Mouse (Mus musculus) frontal cortex, adult (tissue): ENCODE results near the gene Sorl1.

Experiments
- ATAC-seq: cut with Nextera tagmentation; 2 replicates; pipeline ENCODE4 v1.9.2; 2017; ENCODE audit warnings: mild to moderate bottlenecking, moderate library complexity, mixed read lengths; ENCODE audit not compliant: low TSS enrichment

Sorl1 gene

DNA sequence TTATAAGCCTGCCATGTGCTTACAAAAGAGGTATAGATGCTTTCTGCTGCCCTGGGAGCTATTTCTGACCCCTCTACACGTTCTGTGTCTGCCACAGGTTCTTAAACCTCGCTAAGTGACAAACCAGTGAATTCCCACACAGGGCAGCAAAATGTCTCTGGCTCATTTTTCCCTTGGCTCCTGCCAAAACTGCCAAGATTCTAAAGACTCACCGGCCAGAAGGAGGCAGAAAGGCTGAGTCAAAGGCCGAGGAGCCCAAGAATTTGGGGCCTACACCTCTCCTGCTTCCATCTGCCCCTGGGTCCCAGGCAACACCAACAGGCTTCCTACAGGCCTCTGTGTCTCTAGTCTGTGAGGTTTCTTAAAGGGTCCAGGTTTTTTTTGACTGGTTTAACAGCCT is 198.4 kb downstream of the Sorl1 start:
- ATAC-seq: no peak

DNA sequence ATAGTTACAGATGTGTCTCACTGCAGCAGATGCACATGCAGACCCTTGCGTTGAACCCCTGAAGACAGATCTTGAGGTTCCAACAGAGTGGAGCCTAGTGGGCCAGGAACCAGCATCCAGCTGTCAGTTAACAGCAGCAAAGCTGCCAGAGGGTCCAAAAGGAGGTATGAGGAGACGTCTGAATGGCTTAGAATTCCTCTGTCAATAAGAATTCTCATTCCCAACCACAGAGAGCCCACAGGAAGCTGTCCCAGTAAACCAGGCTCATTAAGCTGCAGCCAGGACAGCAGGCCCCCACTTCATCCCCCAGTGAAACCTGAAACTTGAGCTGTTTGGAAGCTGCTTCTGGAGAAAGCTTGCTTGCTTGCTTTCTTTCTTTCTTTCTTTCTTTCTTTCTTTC is 200.0 kb downstream of the Sorl1 start:
- no peak for ATAC-seq

DNA sequence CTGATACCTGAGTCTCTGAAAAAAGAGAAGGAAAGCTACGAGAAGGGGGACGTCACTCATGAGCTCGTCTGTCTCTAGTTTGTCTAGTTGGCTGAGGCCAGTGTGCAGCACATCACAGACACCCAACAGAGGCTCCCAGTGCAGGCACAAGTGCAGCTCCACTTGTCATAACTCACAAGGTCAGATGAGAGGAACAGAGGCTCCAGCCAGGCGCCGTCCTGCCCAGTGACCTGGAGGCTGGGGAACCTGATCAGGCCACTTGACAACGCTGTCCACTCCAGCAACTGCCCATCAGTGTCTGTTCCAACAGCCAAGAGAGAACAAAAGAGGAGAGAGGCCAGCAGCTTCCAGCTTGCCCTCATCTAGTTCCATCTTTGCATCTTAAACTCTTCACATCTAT is 201.7 kb downstream of the Sorl1 start:
- no peak for ATAC-seq

GRCm38 (mm10) chr9:41918657-41919380 is 205.3 kb downstream of the Sorl1 start:
- ATAC-seq: no peak

- ATAC-seq: no peak
Measured at GRCm38 (mm10) chr9:41918155-41918554, 205.9 kb downstream of the Sorl1 start.

DNA sequence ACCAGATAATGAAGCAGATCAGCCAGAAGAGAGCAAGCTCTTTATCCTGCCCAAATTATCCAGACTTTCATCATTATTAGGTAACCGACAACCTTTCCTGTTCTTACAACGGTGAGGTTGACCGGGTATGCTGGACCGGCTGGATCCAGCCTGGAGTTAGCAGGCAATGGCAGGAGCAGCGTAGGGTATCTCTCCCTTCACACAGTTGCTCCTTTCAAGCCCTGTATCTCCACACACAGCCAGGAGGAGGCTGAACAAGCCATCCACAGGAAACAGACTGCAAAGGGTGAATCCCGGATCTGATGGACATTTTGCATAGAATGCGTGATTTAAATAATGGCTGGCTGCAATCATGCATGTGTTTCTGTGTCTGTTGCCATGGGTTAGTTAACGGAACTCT is 208.5 kb downstream of the Sorl1 start:
- no peak for ATAC-seq
